Comparison of ENCODE assay signal across 17 mouse cellular contexts in genomic region chr16:55850485-55850884, GRCm38 (mm10).
"Had no signal": no experiment of that assay in that cellular context is flagged by ENCODE, and none has a peak within 500 bp of the region (broad histone marks: within the 10 kb centered on the region; RNA-seq: fewer than 3 reads in every experiment).

No protein-coding gene starts in this region.

- DNase-seq: liver, postnatal 0 days; lung, adult 2 months; lung, postnatal 14 days; lung, postnatal 36 days; right cerebral cortex, postnatal 14 days; thymus, adult 2 months; thymus, postnatal 25 days; thymus, postnatal 4 days had no signal

- H3K27ac ChIP-seq: liver, embryonic 15.5 days; lung, embryonic 15.5 days; macrophage; midbrain, embryonic 13.5 days; midbrain, embryonic 15.5 days; neural tube, embryonic 12.5 days; stomach, embryonic 15.5 days; stomach, postnatal 0 days had no signal

- H3K9ac ChIP-seq: liver, embryonic 15.5 days; liver, postnatal 0 days; lung, embryonic 15.5 days; midbrain, embryonic 13.5 days; midbrain, embryonic 15.5 days; neural tube, embryonic 12.5 days; stomach, embryonic 15.5 days had no signal

- H3K36me3 ChIP-seq: liver, embryonic 15.5 days; lung, embryonic 15.5 days; midbrain, embryonic 15.5 days; neural tube, embryonic 12.5 days; stomach, embryonic 15.5 days had no signal

- H3K27me3 ChIP-seq: liver, embryonic 15.5 days; lung, embryonic 15.5 days; megakaryocyte, embryonic 14.5 days; midbrain, embryonic 13.5 days; midbrain, embryonic 15.5 days; neural tube, embryonic 12.5 days; stomach, embryonic 15.5 days had no signal

- H3K4me3 ChIP-seq: liver, embryonic 15.5 days; lung, embryonic 15.5 days; megakaryocyte, embryonic 14.5 days; midbrain, embryonic 13.5 days; midbrain, embryonic 15.5 days; neural tube, embryonic 12.5 days; stomach, embryonic 15.5 days had no signal

- H3K4me1 ChIP-seq: liver, embryonic 15.5 days; lung, embryonic 15.5 days; midbrain, embryonic 13.5 days; midbrain, embryonic 15.5 days; neural tube, embryonic 12.5 days; stomach, embryonic 15.5 days had no signal
